9 mouse cellular contexts compared by ENCODE assay signal in the genomic region with DNA sequence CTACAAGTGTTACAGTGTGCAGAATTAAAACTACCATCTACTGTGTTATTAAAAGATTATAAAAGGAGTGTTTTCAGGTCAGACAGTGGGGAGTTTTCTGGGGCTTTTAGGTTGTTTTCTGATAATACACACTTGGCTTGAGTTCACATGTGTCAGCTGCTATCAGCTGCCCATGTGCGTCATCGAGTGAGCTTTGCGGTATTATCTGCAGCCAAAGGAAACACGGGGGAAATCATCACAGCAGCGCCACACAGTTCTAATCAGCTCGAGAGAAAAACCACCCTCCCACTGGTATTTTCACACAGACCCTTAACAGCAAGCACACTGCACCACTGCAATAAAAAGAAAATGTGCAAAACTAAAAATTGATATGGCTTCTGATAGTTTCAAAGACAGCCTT. TPM values are rescaled to one million over a fixed set of nuclear protein-coding genes. Genes with fewer than 3 reads are reported as not detected.
DNase-seq lines count a peak whose midpoint lies in the region; ATAC-seq lines count a peak whose summit lies in the region.
"Had no signal": no experiment of that assay in that cellular context is flagged by ENCODE, and none has a peak within 500 bp of the region (broad histone marks: within the 10 kb centered on the region; RNA-seq: fewer than 3 reads in every experiment).

No protein-coding gene starts in this region.

- ATAC-seq in midbrain, embryonic 13.5 days: peak; percentile 43; the same call in 1 of the 2 replicates
- ATAC-seq in midbrain, embryonic 15.5 days (replicated peaks): no peak
- ATAC-seq in common myeloid progenitor, adult 5-6 weeks (replicated peaks; ENCODE audit: low read depth, poor library complexity, severe bottlenecking): peak; percentile 87

- H3K4me3 ChIP-seq in midbrain, embryonic 13.5 days (replicated peaks): no peak overlapping the region
- no peak overlapping the region for H3K4me3 ChIP-seq in midbrain, embryonic 15.5 days
- H3K4me3 ChIP-seq: limb, embryonic 15.5 days had no signal

- H3K9me3 ChIP-seq in midbrain, embryonic 13.5 days: no peaks in the 10 kb centered on the region
- H3K9me3 ChIP-seq in midbrain, embryonic 15.5 days: no peaks in the 10 kb centered on the region
- H3K9me3 ChIP-seq: limb, embryonic 15.5 days had no signal

- no peaks in the 10 kb centered on the region for H3K27me3 ChIP-seq in midbrain, embryonic 13.5 days
- no peaks in the 10 kb centered on the region for H3K27me3 ChIP-seq in midbrain, embryonic 15.5 days (replicated peaks)
- H3K27me3 ChIP-seq: limb, embryonic 15.5 days had no signal

- no peak overlapping the region for H3K9ac ChIP-seq in midbrain, embryonic 13.5 days (replicated peaks)
- H3K9ac ChIP-seq in midbrain, embryonic 15.5 days: no peak overlapping the region
- H3K9ac ChIP-seq: limb, embryonic 15.5 days had no signal

- H3K36me3 ChIP-seq in midbrain, embryonic 13.5 days: no peaks in the 10 kb centered on the region
- no peaks in the 10 kb centered on the region for H3K36me3 ChIP-seq in midbrain, embryonic 15.5 days (replicated peaks)
- H3K36me3 ChIP-seq: limb, embryonic 15.5 days had no signal

- DNase-seq in kidney, postnatal 25 days: peak; percentile 26 to 60
- DNase-seq in spleen, postnatal 14 days (ENCODE audit: low spot score in 2 of 2): peak; percentile 10 to 22
- no peak for DNase-seq in left cerebral cortex, adult 11 months (ENCODE audit: low spot score)
- no peak for DNase-seq in layer of hippocampus, adult 9-11 months
- no peak for DNase-seq in cerebellum, adult 8-10 months

- no peak overlapping the region for H3K4me2 ChIP-seq in midbrain, embryonic 13.5 days (replicated peaks)
- H3K4me2 ChIP-seq in midbrain, embryonic 15.5 days: no peak overlapping the region
- H3K4me2 ChIP-seq: limb, embryonic 15.5 days had no signal

- H3K27ac ChIP-seq in midbrain, embryonic 13.5 days: no peak overlapping the region
- no peak overlapping the region for H3K27ac ChIP-seq in midbrain, embryonic 15.5 days
- H3K27ac ChIP-seq: limb, embryonic 15.5 days had no signal

- H3K4me1 ChIP-seq in midbrain, embryonic 13.5 days (replicated peaks): peaks cover 8% of the 10 kb centered on the region; the same call in 1 of the 2 replicates
- H3K4me1 ChIP-seq in midbrain, embryonic 15.5 days: peaks cover 4% of the 10 kb centered on the region
- H3K4me1 ChIP-seq: limb, embryonic 15.5 days had no signal

- WGBS in midbrain, embryonic 13.5 days: 47% methylated on average over 6 of the region's 6 CpGs
- 30% methylated on average over 6 of the region's 6 CpGs for WGBS in midbrain, embryonic 15.5 days

RNA-seq across cellular contexts. Expression of a gene that starts 45.3 kb away (rescaled TPM):
- polyA plus RNA-seq in midbrain, embryonic 13.5 days (2015; fragmentation: Nextera tagmentation; extraction: Ambion mirVana): 58.1 and 67.4 TPM in 2 replicates
- 107 and 117 TPM in 2 replicates for polyA plus RNA-seq in midbrain, embryonic 15.5 days (2015; fragmentation: Nextera tagmentation; extraction: Ambion mirVana)
- total RNA-seq in common myeloid progenitor, adult 5-6 weeks (2017): 10.6 and 11.3 TPM in 2 replicates

Comparison
In these comparisons a context has a peak if more than half of its experiments do, and no peak if none do; other contexts are left out.
1. DNase-seq: peak in kidney, postnatal 25 days (2 of 2) and spleen, postnatal 14 days (2 of 2); none in left cerebral cortex, adult 11 months (single experiment), layer of hippocampus, adult 9-11 months (single experiment) and cerebellum, adult 8-10 months (single experiment).